Mouse (Mus musculus) stomach, embryonic 15.5 days (tissue): ENCODE measurements around the gene Qtrt1. TPM values are rescaled to one million over a fixed set of nuclear protein-coding genes. Genes with fewer than 3 reads are reported as not detected.

Experiments
- ATAC-seq: fragments of 200-750 bp; cut with Nextera tagmentation; 2 replicates; pipeline ENCODE4 v1.8.0; 2017; ENCODE audit warnings: low read depth, moderate number of reproducible peaks, moderate TSS enrichment; ENCODE audit not compliant: insufficient read depth, low FRiP score
- H3K27ac ChIP-seq: fragments of 300-500 bp; sonication (generic); 2 replicates; pipeline ENCODE4 v1.5.1; 2015; ENCODE audit warnings: mild to moderate bottlenecking, inconsistent platforms
- H3K27me3 ChIP-seq: fragments of 300-500 bp; sonication (generic); replicated peaks from 2 replicates; pipeline ENCODE4 v1.6.1; 2015; ENCODE audit warnings: inconsistent platforms
- H3K36me3 ChIP-seq: fragments of 300-500 bp; sonication (generic); 2 replicates; pipeline ENCODE4 v1.6.1; 2015; ENCODE audit warnings: inconsistent platforms
- H3K4me1 ChIP-seq: fragments of 300-500 bp; sonication (generic); 2 replicates; pipeline ENCODE4 v1.6.1; 2015; ENCODE audit warnings: inconsistent platforms
- H3K4me2 ChIP-seq: fragments of 300-500 bp; sonication (generic); 2 replicates; pipeline ENCODE4 v1.6.1; 2015; ENCODE audit warnings: mild to moderate bottlenecking, inconsistent platforms
- H3K4me3 ChIP-seq: fragments of 300-500 bp; sonication (generic); replicated peaks from 2 replicates; pipeline ENCODE4 v1.5.1; 2015; ENCODE audit warnings: inconsistent platforms
- H3K9ac ChIP-seq: fragments of 300-500 bp; sonication (generic); 2 replicates; pipeline ENCODE4 v1.6.1; 2015; ENCODE audit warnings: inconsistent platforms
- H3K9me3 ChIP-seq: fragments of 300-500 bp; sonication (generic); 2 replicates; pipeline ENCODE4 v1.6.1; 2016; ENCODE audit warnings: inconsistent platforms
- WGBS: fragments of 180-500 bp; shearing (Covaris S2); methylation state at CpG from one replicate; pipeline ENCODE4 v1.1.7; 2015; 5-methylcytosine and 5-hydroxymethylcytosine counted together
- polyA plus RNA-seq: library from polyadenylated mRNA; unstranded; fragments of >200 nt; fragmentation: Nextera tagmentation; extraction: Ambion mirVana; gene quantifications from 2 replicates; pipeline ENCODE4 v1.2.1, GENCODE M21; 2015

Qtrt1 gene
- polyA plus RNA-seq, 1 experiment from 2014 or later: 57.6 TPM

DNA sequence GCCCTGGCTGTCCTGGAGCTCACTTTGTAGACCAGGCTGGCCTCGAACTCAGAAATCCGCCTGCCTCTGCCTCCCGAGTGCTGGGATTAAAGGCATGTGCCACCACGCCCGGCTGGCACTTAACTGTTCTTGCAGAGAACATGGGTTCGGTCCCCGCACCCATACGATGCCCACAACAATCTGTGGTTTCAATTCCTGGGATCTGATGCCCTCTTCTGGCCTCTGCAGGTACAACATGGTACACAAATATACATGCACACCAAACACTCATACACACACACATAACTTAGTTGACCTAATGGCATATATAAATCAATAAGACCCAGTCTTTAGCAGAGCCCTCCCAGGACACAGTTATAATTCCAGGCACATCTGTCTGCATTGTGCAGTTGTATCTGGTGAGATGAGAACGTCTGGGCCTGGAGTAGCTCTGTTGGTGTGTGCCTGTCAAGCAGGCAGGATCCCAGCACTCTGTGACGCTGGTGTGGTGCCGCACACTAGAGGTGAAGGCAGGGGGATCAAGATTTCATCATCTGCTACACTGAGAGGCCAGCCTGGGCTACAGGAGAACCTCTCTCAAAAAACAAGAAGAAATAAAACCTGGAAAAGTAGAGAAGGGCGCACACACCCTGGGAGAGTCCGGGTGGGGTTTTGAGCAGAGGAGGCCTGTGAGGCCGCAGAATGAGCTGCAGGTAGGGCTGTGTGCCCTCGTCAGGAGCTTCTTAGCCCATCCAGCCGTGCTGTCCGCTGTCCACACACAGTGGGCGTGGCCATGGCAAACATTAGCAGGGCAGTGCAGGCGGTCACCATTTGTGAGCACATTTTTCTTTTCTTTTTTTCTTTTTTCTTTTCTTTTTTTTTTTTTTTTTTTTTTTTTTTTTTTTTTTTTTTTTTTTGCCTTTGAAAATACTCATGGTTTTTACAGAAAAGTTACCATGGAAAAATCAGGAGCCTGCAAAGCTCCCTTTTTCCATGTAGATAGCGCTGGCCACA, 57.7 kb downstream of the Qtrt1 start:
- Histone ChIP-seq H3K27ac (no peak overlapping the region), H3K4me2 (no peak overlapping the region), H3K36me3 (peaks cover 48% of the 10 kb centered on the region), H3K4me3 (no peak overlapping the region), H3K9me3 (no peaks in the 10 kb centered on the region), H3K27me3 (no peaks in the 10 kb centered on the region), H3K9ac (no peak overlapping the region), H3K4me1 (no peaks in the 10 kb centered on the region)
- ATAC-seq: no peak; the same call in 1 of the 2 replicates
- 79% methylated on average over 20 of the region's 20 CpGs for WGBS

Other genes starting within 250 kb of the Qtrt1 start
- 5.9 and 6.2 TPM in 2 replicates for gene Pde4a, start 246.1 kb upstream of the Qtrt1 start, polyA plus RNA-seq
- gene Keap1, start 172.5 kb upstream of the Qtrt1 start, polyA plus RNA-seq: 61.1 and 61.6 TPM in 2 replicates
- 0.93 and 1.6 TPM in 2 replicates for gene S1pr5, start 163.4 kb upstream of the Qtrt1 start, polyA plus RNA-seq
- gene Atg4d, start 146.5 kb upstream of the Qtrt1 start, polyA plus RNA-seq: 49.9 and 51.3 TPM in 2 replicates
- 14.4 and 14.5 TPM in 2 replicates for gene Kri1, start 123.9 kb upstream of the Qtrt1 start, polyA plus RNA-seq
- gene Cdkn2d, start 120.4 kb upstream of the Qtrt1 start, polyA plus RNA-seq: 44.4 and 50.0 TPM in 2 replicates
- gene Ap1m2, start 99.5 kb upstream of the Qtrt1 start, polyA plus RNA-seq: 67.7 and 74.2 TPM in 2 replicates
- gene Slc44a2, start 91.1 kb upstream of the Qtrt1 start, polyA plus RNA-seq: 89.1 and 95.7 TPM in 2 replicates
- 150 and 154 TPM in 2 replicates for gene Ilf3, start 44.0 kb upstream of the Qtrt1 start, polyA plus RNA-seq
- 71.3 and 75.7 TPM in 2 replicates for gene Dnm2, start 13.1 kb downstream of the Qtrt1 start, polyA plus RNA-seq
- gene Tmed1, start 98.4 kb downstream of the Qtrt1 start, polyA plus RNA-seq: 85.8 and 90.5 TPM in 2 replicates
- gene AB124611, start 114.3 kb downstream of the Qtrt1 start, polyA plus RNA-seq: 5.3 and 6.0 TPM in 2 replicates
- gene Carm1, start 135.1 kb downstream of the Qtrt1 start, polyA plus RNA-seq: 40.0 and 51.1 TPM in 2 replicates
- 25.4 and 29.9 TPM in 2 replicates for gene Timm29, start 180.9 kb downstream of the Qtrt1 start, polyA plus RNA-seq
- gene Yipf2, start 181.0 kb downstream of the Qtrt1 start, polyA plus RNA-seq: 31.3 and 33.8 TPM in 2 replicates
- 68.7 and 74.3 TPM in 2 replicates for gene Smarca4, start 204.3 kb downstream of the Qtrt1 start, polyA plus RNA-seq